Mouse (Mus musculus): ENCODE results near the gene Mta3.

DNA sequence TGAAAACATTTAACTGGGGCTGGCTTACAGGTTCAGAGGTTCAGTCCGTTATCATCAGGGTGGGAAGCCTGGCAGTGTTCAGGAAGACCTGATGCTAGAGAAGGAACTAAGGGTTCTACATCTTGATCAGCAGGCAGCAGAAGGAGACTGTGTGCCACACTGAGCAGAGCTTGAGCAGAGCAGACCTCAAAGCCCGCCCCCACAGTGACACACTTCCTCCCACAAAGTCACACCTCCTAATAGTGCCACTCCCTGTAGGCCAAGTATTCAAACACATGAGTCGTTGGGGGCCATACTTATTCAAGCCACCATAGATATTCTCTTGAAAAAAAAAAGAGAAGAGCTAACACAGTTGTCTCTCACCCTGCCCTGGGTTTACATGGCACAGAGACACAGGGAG, 115.9 kb downstream of the Mta3 start:
- TF ChIP-seq CTCF (conservative IDR thresholded peaks at IDR 0.05; ENCODE audit: insufficient read depth, insufficient read length, low read depth, low read length) (no peak), POLR2A (IDR thresholded peaks at IDR 0.05; ENCODE audit: low read depth, low read length) (no peak)

All from kidney, adult 2 months (tissue).